Mouse (Mus musculus) monocyte, adult 2 months (primary cell): ENCODE results near the gene Limk1.
"Not testable (repeated sequence)": the region's sequence is repeated elsewhere in the genome, so short reads cannot be mapped to it uniquely, and the experiment has no call there.

ENCODE experiments used
- DNase-seq, 2 experiments: peaks; one replicate each; pipeline ENCODE4 v3.0.0; 2022; ENCODE audit warnings: low spot score in 2 of 2, low read depth in 1 of 2

The Limk1 gene

GRCm38 (mm10) chr5:134678031-134678430 lies 10.4 kb downstream of the Limk1 start:
- DNase-seq = peak in 1 of 2 experiments; percentile 38

DNA sequence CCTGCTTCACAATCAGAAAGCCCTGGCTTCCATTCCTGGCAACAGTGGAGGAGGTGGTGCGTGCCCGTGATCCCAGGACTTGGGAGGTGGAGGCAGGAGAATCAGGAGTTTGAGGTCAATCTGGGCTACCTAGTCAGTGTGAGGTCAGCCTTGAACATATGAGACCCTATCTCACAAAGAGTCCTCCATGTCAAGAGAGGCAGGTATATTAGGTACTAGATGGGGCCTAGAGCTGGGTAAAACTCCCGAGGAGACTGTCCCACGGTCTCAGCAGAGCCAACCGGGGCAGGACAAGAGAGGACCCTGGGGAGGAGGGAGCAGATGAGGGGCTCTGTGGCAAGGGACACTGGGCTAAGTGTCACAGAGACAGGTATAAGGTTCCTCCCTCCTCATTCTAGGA lies 10.9 kb downstream of the Limk1 start:
- DNase-seq = no peak

DNA sequence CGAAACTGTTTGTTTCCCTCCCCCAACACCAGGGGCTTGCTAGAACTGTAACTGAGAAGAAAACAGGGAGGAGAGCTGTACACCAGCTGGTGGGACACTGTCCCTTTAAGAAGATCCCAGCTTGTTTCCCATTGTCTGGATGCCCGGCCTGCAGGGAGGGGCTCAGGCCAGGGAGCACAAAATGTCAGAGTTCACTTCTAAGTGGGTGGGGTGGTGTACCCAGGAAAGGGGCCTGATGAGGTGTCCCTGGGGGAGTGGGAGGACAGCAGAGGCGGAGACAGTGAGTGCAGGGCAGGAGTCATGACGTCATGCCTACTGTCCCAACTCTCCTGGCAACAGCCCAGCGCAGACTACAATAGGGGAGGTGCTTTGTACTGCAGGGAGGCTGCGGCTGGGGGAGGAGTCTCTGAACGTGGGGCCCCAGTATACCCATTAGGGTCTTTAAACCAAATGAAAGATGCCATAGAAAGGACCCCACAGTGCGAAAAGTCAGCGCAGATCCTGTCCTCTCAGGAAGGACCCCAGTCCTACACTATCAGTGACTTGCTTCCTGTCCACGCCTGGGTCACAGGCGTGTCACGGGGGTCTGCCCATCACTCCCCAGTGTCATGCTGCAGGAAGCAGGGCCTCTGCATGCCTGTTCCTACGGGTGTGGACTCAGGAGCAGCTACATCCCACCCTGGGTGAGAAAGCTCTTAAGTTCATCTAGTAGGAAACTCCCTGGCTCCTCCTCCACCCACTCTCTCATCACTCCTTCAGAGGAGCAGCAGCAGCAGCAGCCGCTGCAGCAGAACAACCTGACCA lies 12.2 kb downstream of the Limk1 start:
- DNase-seq = peak; percentile 31 to 45

DNA sequence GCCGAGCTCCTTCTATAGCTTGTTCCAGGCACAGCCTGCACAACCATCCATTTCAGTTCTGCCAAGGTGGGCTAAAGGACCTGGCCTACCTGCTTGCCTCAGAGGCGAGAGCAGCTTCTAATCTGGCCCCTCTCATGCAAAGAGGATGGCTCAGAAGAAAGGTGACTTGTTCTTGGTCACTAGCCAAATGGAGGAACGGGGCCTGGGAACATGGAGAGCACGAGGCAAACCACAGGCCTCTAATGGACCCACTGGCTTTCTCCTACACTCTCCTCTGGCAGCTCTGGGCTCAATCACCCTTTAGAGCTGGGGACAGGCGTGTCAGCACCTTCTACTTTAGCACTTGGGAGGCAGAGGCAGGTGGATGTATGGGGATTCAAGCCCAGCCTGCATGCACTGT lies 13.4 kb downstream of the Limk1 start:
- no peak for DNase-seq

GRCm38 (mm10) chr5:134672611-134673010 lies 15.8 kb downstream of the Limk1 start:
- DNase-seq = no peak

DNA sequence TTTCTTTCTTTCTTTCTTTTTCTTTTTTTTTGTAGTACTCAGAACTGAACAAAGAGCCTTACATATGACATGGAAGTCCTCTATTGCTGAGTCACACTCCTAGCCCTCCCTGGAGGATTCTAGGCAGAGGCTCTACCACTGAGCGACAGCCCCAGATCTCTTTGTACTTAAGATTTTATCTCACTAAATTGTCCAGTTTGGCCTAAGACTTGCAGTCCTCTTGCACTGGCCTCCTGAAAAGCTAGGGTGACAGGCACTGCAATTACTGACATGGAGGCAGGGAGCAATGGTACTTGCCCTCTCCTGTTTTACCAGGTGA lies 16.2 kb downstream of the Limk1 start:
- no peak for DNase-seq

GRCm38 (mm10) chr5:134671335-134672197 lies 16.8 kb downstream of the Limk1 start:
- DNase-seq = no peak

DNA sequence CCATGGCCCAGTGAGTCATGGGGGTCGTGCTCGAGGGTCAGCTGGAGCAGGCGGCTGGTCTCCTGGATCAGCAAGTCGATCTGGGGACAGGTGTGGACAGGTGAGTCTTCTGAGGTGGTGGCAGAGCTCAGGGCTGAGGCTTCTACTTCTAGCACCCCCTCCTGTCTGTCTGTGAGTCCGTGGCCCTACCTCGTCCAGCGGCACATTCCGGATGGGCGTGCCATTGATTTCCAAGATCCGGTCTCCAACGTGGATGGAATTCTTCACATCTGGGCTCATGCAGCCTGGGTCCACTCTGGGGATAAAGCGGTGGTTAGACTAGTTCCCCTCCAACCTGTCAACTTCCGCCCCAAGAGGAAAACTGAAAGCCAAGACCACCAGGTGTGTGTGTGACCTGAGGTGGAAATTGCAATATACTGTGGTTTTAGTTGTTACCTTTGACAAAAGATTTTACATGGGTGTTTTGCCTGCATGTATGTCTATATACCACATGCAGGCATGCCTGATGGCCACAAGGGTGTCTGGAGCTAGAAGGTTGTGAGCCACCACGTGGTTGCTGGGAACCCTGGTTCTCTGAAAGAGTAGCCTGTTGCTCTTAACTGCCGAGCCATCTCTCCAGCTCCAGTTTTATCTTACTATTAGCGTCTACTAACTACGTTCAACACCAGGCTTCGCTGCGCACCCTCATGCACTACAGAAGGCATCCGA lies 19.2 kb downstream of the Limk1 start:
- DNase-seq = no peak

GRCm38 (mm10) chr5:134668495-134668894 lies 19.9 kb downstream of the Limk1 start:
- no peak for DNase-seq

GRCm38 (mm10) chr5:134656708-134657107 lies 31.7 kb downstream of the Limk1 start:
- DNase-seq = no peak

GRCm38 (mm10) chr5:134652015-134652414 lies 36.4 kb downstream of the Limk1 start:
- no peak for DNase-seq

DNA sequence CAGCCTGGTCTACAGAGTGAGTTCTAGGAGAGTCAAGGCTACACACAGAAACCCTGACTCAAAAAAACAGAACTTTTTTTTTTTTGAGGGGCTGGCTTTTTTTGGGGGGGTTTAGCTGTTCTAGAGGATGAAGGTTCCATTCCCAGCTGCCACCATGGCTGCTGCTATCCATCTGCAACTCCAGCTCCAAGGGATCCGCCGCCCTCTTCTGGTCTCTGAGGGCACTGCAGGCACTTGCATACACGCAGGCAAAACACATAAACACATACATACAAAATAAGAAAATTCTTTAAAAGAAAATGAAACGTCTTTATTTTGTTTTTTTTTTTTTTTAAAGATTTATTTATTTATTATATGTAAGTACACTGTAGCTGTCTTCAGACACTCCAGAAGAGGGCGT lies 37.5 kb downstream of the Limk1 start:
- DNase-seq = peak; percentile 14 to 53

GRCm38 (mm10) chr5:134648976-134649375 lies 39.4 kb downstream of the Limk1 start:
- DNase-seq = not testable (repeated sequence)

DNA sequence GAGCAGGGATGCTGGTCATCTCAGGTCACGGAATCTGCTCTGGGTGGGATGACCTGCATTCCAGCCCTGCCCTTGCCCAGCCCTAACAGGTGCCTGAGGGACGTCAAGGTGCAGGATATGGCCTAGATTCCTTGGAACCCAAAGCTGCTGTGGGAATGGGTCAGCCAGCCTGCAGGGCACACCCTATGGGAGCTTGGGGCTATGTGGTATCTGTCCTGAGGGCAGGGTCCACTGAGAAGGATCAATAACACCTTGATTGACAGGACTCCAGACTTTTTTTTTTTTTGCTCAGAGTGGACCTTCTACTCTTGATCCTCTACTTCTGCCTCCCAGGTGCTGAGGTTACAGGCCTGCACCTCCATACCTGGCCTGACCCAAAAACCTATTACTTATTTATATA lies 41.0 kb downstream of the Limk1 start:
- DNase-seq = no peak

DNA sequence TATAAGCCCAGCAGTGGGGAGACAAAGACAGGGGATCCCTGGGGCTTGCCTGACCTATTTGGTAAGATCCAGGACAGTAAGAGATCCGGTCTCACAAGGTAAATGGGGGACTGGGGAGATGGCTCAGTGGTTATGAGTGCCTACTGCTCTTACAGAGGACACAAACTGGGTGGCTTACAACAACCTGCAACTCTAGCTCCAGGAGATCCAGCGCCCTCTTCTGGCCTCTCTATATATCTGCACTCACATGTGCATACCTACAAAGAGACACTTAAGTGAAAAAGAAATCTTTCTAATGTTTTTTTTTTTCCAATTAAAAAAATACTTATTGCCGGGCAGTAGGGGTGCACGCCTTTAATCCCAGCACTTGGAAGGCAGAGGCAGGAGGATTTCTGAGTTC lies 41.9 kb downstream of the Limk1 start:
- DNase-seq = no peak

GRCm38 (mm10) chr5:134644643-134645118 lies 43.7 kb downstream of the Limk1 start:
- no peak for DNase-seq

- no peak for DNase-seq
These were observed 44.3 kb downstream of the Limk1 start for GRCm38 (mm10) chr5:134644121-134644520.

- DNase-seq = no peak
These were observed 48.0 kb downstream of the Limk1 start for GRCm38 (mm10) chr5:134640371-134640770.

DNA sequence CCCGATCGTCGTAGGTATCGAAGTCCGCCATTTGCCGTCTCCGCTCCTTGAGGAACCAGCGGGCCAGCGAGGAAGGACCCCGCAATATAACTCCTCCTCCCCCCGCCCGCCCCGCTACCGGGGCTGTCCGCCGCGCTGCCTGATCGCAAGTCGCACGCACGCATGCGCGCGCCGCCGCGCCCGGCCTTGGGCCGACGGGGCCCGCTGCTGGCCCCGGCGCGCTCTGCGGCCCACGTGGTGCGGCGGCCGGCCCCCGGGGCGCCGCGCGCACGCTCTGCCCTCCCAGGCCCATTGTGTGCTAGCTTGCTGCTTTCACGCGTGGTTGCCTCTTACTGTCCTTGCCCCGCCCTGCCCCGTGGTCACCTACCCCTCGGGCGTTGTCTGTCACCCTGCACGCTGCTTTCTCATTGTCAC lies 49.1 kb downstream of the Limk1 start, which contains the start of gene Eif4h:
Eif4h (minus strand) TSS at position 222 of the 414 bp plus-strand sequence.
- DNase-seq = peak; percentile 91 to 97

DNA sequence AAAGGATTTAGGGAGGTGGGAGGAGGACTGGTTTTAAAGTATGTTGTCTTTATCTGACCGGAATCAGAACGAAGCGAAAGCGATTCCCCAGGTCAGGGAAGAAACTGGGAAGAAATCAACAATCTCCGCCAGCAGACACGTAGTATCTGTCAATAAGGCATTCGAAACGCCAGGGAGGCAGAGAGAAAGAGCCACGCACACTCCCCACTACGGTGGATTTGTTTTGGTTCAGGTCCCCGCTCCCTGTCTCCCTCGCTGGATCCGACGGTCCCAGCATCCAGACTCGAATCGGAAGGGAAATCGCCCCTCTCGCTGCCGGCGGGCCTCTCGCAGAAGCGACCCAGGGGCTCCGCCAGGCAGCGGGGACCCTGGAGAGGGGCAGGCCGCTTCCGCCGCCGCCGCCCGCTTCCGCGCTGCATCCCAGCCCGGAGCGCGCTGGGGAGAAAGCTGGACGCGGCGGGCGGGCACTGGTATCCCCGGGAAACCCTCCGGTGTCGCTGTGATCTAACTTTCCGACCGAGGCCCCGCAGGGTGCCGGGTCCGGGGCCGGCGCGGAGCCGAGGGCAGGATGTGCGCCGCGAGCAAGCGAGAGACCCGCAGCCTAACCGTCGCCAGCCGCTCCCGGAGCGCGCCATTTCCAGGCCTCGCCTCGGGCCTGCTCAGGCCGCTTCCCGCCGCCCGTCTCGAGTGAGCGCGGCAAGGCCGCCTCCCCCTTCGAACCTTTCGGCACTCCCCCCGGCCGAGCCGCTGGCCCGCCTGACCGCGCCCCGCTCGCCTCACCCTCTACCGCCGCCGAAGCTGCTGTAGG lies 49.7 kb downstream of the Limk1 start:
- no peak for DNase-seq
